Mouse (Mus musculus) ES-E14 (cell line): Measurements from ENCODE around the gene Olfr1131.

Experiments used
- CHD2 ChIP-seq: IDR thresholded peaks from 2 replicates; pipeline ENCODE4 v1.6.1; 2014; ENCODE audit warnings: mild to moderate bottlenecking, low read depth, low read length, inconsistent platforms
- HCFC1 ChIP-seq: IDR thresholded peaks from 2 replicates; pipeline ENCODE4 v1.6.1; 2012; ENCODE audit warnings: low read length, inconsistent platforms, borderline replicate concordance; ENCODE audit not compliant: insufficient read depth
- MAFK ChIP-seq: IDR thresholded peaks from 2 replicates; pipeline ENCODE4 v1.6.1; 2014; ENCODE audit warnings: mild to moderate bottlenecking, low read depth, low read length, inconsistent platforms; ENCODE audit not compliant: insufficient read depth
- ZC3H11A ChIP-seq: IDR thresholded peaks from 2 replicates; pipeline ENCODE4 v1.6.1; 2012; ENCODE audit warnings: low read depth, mild to moderate bottlenecking, inconsistent platforms, low read length, borderline replicate concordance
- ZNF384 ChIP-seq: IDR thresholded peaks from 2 replicates; pipeline ENCODE4 v1.6.1; 2012; ENCODE audit warnings: low read depth, low read length, inconsistent platforms

DNA sequence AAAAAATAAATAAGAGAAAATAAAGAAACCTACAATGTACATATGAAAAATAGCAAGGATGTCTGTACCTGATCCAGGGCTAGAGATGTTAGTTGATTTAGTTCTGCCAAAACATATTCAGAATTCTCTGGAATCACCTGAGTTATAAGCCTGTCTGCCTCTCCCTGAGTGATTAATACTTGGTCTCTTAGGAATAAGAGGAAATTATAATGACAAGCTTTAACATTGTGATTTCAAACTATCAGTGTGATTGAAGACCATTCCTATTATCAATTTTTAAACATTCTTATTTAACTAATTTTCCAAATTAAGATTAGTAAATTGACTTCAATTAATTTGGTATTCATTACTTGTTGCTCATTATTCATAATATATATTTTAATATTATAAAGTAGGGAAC lies 20.4 kb downstream of the Olfr1131 start, which contains the start of gene Olfr1133:
- no peak for TF ChIP-seq HCFC1
- no peak for TF ChIP-seq ZC3H11A
- no peak for TF ChIP-seq CHD2
- no peak for TF ChIP-seq ZNF384
- no peak for TF ChIP-seq MAFK
